Mouse (Mus musculus) adrenal gland, adult 18-20 months (tissue): Measurements from ENCODE around the gene Prr15l. TPM values are rescaled to one million over a fixed set of nuclear protein-coding genes. Genes with fewer than 3 reads are reported as not detected.

Experiments
- DNase-seq, 2 experiments: peaks; one replicate each; pipeline ENCODE4 v3.0.0; 2021 to 2022; ENCODE audit warnings: low spot score in 2 of 2
- long read RNA-seq, 2 experiments: library from polyadenylated mRNA; stranded (forward); transcript quantifications; one replicate each; pipeline ENCODE4 v2.0.0; 2021
- total RNA-seq, 2 experiments: library from RNA; stranded (reverse); gene quantifications; 1 replicate in 1 of 2; 2 replicates in 1 of 2; pipeline ENCODE4 v1.2.3; 2021

The Prr15l gene
- total RNA-seq = under 1 TPM; 0.23 to 0.90 TPM
- long read RNA-seq, experiment 1 = 0 reads
- long read RNA-seq, experiment 2 = 0 reads

DNA sequence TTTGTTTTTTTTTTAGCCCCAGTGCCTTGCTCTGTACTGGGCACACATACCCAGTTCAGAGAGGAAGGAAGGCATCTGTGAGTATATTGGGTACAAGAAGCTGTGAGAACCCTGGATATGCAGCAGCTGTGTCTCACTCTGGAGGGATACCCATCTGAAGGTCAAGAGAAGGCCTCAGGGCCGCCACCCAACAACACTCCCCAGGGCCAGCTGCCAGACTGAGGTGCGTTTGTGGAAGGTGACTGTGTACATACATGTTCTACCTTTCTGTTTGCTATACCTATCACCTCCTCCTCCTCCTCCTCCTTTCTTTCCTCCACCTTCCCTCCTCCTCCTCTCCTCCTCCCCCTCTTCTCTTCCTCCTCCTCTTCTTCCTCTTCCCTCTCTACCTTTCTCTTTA lies at the start of gene Prr15l:
Gene Prr15l (plus strand): TSS at position 17 of the 400 bp plus-strand sequence.
- DNase-seq = no peak

- DNase-seq = no peak
These were observed 49.2 kb upstream of the Prr15l start for GRCm38 (mm10) chr11:96878715-96879114.

GRCm38 (mm10) chr11:96879359-96879758 lies 48.5 kb upstream of the Prr15l start:
- DNase-seq = no peak

- no peak for DNase-seq
These were observed 47.6 kb upstream of the Prr15l start for GRCm38 (mm10) chr11:96880296-96880695.

- no peak for DNase-seq
These were observed 42.0 kb upstream of the Prr15l start for GRCm38 (mm10) chr11:96885901-96886340.

GRCm38 (mm10) chr11:96886942-96887546 lies 40.9 kb upstream of the Prr15l start:
- DNase-seq = no peak

DNA sequence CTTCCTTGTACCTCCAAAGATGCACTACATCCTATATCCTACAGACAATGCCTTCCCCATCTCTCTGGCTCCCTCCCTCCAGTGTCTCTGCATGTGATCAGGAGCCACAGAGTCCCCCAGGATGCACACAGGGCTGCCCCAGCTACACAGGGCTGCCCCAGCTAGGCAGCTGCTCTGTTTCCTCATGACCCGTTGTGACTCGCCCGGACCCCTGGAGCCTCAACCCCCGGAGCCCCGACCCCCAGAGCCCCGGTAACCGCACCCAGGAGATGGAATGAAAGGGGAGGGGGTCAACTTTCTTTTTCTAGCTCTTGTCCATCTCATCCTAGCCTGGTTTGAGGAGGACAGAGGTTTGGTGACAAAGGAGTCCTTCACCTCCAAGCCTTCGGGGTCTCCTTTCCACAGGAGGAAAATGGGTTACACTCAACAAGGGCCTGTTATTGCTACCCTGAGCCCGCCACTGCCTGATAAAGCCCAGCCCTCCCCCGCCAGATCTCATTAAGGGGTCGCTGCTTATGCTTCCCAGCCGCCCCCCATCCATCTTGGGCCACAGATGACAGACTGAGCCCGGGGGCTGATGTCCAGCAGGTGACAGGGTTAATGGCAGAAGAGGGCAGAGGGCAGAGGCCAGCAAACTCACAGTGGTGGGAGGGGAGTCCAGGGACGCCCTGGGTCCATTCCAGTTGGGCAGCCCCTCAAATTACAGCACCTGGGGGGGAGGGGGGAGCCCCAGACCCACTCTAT lies 35.9 kb upstream of the Prr15l start:
- DNase-seq = no peak

DNA sequence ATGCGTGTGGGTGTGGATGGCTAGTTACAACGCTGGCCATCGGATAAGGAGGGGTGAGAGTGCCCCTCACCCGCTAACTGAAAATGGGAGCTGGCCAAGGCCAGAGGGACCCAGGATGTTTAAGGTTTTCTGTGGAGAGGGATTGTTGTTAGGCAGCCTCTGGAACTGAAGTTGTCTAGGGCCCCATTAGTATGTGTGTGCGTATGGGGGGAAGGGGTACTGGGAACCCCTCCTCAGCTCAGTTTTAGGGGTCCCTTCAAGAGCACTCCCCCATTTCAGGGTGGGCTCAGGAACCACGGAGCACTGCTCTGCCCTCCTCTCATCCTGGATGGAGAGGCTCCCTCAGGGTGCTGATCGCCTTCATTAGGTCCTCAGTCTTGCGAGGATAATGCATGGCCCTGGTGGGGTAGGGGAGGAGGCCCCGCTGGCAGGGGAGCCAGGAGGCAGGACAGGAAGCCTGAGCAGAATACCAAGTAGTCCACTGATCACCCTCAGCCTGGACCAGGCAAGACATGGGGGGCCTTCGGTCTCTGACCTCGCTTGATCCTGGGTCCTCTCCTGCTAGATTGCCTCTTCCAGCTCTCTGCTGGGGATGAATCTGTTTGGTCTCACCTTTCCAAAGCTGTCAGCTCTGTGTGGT lies 34.6 kb upstream of the Prr15l start:
- no peak for DNase-seq

- no peak for DNase-seq
These were observed 32.0 kb upstream of the Prr15l start for GRCm38 (mm10) chr11:96895886-96896285.

- no peak for DNase-seq
These were observed 28.2 kb upstream of the Prr15l start for GRCm38 (mm10) chr11:96899449-96900306.

DNA sequence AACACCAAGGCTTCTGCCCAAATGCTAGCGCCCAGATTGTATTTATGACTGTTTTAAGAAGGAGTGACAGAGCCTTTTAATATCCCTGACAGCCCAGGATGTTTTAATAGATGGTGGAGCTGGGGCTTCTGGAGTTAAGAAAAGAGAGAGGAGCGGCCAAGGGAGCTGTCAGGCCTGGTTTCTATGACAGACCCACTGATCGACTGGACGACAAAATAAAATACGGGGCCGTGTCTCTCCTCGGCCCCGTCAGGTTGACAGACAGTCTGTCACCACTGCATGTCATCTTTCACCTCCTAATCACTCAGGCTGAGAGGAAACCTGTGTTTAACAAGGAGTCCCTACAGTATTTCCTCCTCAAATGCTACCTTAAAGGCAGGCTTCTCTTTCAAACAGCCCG lies 26.6 kb upstream of the Prr15l start:
- DNase-seq = no peak

GRCm38 (mm10) chr11:96902639-96903635 lies 25.0 kb upstream of the Prr15l start:
- no peak for DNase-seq

DNA sequence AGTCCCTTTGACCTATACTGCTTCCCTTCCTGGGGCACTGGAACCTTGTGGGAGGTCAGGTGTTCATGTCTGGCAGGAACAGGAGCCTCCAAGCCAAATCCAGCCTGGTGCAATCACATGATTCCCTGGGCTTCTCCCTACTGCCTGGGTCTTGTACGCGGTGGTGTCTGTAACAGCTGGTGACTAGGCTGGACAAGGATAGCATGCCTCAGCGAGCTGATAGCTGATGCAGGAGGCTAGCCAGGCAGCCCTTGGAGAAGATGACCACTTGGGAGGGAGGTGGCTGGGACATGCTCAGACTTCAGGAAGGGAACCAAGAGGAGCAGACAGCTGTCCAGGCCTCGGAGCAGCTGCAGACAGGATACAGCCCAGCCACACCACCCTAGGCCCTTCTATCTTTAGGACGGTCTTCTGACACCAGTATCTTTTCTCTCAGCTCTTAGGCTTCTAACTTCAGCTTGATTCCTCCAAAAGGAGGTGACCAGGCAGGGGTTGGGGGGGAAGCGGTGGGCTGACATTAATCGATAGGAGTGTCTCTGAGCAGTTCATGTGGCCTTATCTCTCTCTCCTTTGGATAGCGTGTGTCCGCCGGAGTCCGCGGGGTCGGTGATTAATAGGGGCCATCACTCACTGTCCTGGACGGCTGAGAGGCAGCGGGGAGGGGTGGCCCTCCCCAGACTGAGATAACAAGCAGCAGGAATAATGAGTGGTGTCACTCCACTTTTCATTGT lies 21.3 kb upstream of the Prr15l start:
- no peak for DNase-seq

DNA sequence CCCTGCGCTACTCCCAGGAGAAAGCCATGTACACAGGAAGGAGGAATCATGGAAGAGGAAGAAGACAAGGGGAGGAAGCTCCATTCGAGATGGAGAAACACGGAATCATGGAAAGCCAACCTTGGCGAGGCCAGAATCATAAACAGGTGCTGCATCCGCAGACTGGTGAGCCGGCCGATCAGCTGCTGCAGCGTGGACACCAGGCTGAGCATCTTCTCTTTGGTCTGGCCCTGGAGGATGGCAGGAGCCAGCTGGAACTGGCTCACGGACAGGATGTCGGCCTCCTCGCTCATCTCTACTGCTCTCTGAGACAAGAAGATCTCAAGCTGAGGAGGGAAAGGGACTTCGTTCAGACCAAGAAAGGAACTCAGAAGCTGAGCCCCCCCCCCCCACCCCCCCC lies 19.3 kb upstream of the Prr15l start:
- no peak for DNase-seq

- DNase-seq = peak; percentile 69 to 71
These were observed 17.9 kb upstream of the Prr15l start for GRCm38 (mm10) chr11:96910003-96910402.

DNA sequence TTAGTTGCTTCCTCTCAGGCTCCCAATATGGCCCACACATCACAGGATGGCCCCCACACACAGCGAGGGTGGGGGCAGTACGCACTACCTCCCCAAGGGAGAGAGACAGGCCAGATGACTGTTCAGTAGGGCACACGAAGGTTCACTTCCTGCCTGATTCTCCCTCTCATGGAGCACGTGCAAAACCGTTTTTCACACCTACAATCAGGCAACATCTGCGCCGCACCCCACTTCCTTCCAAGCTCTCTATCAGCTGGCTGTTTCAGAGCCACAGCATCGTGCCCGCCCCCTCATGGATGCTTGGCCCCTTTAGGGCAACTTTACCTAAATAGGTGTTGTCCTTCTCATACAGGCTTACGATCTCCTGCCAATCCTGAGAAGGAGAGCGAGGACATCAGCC lies 15.2 kb upstream of the Prr15l start:
- no peak for DNase-seq

DNA sequence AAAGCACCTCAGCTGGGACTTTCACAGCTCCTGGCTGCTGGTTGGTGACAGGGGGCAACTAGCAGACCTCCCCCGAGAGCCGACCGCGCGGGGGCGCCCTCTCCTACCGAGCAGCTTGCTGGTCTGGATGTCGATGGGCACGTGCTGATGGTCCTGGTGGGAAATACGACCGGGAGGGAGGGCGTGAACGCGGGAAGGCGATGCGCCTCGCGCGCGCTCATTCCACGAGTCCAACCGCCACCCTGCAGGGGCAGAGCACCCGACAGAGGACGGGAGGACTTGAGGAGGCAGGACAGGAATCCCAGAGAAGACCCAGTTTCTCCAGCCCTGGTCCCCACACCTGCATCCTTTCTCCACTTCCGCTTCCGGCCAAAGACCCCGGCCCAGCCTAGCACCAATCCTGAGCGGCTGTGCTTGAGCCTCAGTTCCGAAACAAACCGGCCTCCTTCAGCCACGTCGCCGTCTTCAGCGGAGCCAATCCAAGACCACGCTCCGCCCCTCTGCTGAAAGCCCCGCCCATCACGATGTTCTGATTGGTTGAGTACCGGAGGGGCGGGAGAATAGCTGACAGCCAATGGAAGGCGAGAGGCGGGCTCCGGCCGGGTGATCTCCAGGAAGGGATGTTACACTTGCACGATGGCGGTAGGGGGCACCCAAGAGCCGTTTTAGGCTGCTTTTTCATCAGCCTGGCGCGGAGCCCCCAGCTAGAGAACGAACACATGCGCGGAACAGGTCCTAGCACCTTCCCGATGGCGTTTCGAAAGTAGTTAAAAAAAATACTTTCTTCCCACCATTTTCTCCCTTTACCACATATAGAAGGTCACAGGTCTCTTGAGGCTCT lies 11.6 kb upstream of the Prr15l start, which contains the start of gene Cdk5rap3:
Gene Cdk5rap3 (minus strand): TSS at position 453 of the 841 bp plus-strand sequence.
- DNase-seq = peak; percentile 98 to 99

DNA sequence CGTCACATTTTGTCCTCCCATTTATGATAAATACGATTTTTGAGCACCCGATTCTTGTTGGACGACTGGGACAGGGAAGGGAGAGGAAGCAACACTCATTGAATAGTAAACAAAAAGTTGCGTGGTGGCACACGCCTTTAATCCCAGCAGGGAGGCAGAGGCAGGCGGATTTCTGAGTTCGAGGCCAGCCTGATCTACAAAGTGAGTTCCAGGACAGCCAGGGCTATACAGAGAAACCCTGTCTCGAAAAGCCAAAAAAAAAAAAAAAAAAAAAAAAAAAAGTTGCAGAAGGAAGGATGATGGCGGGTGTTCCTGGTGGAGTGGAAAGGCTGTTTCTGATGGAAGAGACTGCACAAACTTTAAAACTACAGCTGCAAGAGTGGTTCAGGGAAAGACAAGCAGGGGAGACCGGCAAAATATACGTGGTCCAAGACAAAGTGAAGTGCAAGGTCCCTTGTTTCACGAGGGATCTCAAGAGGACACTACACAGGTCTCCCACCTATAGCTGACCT lies 11.0 kb upstream of the Prr15l start:
- no peak for DNase-seq
